Mouse (Mus musculus) embryo, embryonic 11 days (tissue): Measurements from ENCODE around the gene Sapcd2.
A peak's percentile ranks its signal among the peaks of the same experiment; 100 is the strongest.

Experiments
- DNase-seq: peaks from one replicate; pipeline ENCODE4 v3.0.0-alpha.2; 2015

Sapcd2 gene

DNA sequence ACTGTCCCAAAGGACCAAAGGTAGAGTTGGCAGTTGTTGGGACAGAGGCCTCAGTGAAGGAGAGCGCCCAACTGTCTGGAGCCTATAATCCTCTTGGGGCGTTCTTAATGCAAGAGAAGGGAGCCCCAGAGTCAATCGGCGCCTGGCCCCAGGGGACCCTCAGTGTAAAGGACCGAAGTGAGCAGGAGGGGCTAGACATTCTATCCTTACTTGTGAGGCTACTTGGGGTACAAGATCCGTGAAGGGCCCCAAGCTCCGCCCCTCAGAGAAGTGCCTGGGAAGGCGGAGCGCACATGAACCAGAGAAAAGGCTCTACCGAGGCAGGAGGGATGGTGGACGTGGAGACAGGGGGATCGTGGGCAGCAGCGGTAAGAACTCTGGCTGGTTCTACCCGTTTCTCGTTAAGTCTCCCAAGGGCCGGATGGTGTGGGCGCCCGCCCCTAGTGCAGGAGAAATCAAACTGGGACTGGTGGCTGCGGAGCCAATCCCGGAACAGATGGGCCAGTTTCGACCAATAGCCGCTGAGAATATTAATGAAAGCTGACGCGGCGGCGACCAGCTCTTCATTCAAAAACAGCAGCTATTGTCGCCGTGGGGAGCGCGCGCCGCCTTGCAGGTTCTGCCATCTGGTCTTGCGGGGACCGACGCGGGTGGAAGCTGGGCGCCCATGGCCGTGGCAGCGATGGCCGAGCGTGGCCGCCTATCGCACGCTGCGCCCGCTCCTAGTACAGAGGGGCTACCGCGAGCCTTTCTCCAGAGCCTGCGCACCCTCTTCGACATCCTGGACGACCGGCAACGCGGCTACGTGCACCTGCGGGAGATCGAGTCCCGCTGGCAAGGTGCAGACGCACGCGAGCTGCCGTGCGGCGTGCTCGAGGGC is at the start of gene Sapcd2:
Gene Sapcd2 (plus strand): TSS at position 558 of the 880 bp plus-strand sequence.
- DNase-seq = peak; percentile 94

DNA sequence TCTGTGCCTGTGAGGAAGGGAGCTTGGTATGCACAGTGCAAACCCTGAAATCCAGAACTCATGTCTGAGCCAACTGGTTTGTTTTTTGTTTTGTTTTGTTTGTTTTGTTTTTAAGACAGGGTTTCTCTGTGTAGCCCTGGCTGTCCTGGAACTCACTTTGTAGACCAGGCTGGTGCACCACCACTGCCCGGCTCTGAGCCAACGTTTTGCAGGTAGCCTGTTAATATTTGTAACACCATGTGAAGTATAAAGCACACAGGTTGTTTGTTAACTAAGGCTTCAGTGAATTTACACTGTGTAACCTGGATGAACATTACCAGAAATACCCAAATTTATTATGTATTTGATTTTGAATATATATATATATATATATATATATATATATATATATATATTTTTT is 46.1 kb upstream of the Sapcd2 start:
- DNase-seq = no peak

DNA sequence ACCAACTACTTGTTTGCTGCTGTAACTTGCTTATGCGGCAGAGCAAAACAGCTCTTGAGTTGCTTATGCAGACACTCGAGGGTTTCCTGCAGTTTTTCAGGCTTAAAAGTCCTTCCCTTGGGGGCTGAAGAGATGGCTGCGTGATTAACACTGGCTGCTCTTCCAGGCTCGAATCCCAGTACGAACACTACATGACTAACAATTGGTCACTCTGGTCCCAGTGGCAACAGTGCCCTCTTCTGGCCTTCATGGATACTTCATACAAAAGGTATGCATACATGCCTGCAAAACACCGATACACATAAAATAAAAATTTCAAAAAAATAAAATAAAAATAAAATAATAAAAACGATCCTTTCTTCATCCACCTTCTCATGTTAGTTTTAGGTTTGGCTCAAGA is 43.7 kb upstream of the Sapcd2 start:
- peak; percentile 59 for DNase-seq

DNA sequence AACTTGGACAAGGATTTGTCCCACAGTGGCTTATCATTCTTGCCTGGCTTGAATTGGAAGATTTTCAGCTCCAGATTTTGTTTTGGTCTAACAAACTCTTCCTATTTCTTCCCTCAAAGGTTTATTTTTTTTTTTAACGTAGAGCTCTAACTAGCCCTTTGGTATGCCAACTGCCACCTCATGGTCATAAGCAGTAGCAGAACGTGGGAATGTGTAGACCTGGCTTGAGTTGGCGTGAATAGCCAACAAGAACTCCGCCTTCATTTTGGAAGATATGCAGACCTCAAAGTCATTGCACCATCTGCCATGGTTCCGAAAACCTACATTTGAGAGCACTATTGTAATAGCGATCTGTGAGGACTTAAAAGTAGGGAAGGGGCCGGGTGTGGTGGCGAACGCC is 40.7 kb upstream of the Sapcd2 start:
- no peak for DNase-seq

DNA sequence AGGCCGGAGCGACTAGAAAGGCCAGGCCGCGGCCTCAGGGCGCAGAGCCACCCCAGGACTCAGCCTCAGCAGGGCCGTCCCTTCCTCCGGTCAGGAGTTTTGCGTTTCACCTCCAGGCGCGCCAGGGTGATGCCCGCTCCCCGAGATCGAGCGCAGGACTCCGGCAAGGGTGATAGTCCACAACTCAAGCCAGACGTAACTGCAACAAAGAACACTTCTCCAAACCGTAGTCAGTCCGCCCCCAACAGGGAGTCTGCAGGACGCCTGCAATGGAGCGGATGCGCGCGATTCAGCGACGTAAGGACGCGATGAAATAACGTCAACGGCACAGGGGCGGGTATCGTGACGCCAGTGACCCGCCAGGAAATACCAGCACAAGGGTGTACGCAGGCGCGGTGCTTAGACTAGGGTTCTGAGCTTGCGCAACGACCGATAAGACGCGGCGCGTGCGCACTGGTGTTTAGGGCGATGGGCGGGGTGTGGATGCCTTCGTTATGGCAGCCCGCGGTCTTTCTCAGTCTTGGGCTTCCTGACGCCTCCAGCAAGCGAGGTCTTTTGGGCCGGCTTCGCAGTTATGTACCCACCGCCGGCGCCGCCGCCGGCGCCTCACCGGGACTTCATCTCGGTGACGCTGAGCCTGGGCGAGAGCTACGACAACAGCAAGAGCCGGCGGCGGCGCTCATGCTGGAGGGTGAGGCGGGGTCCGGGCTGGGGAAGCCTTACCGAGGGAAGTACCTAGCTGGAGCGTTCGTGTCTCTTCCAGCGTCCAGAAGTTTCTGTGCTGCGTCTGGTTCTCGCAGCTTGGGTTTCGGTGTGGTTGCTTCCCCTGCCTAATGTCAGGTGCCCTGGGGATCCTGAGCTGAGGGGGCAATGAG is 39.6 kb upstream of the Sapcd2 start, which contains the start of gene Man1b1:
Gene Man1b1 (plus strand): TSS at position 53 of the 875 bp plus-strand sequence.
- peak; percentile 100 for DNase-seq

DNA sequence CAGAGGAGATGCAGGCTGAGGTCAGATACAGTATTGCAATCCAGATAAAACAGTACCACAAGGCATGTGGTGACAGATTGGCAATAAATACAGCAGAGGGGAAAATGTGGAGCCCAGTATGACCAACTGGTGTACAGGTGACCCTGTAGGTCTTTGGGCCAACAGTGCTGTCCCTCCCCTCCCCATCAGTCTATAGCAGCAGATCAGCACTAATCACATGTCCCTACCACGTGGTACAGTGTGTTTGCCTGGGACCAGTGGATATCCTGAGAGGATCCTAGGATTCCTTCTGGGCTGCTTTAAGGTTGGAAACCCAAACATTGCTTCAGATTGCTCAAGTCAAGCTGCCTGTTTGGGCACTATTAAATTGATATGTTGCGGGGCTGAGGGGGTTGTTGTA is 38.6 kb upstream of the Sapcd2 start:
- no peak for DNase-seq

DNA sequence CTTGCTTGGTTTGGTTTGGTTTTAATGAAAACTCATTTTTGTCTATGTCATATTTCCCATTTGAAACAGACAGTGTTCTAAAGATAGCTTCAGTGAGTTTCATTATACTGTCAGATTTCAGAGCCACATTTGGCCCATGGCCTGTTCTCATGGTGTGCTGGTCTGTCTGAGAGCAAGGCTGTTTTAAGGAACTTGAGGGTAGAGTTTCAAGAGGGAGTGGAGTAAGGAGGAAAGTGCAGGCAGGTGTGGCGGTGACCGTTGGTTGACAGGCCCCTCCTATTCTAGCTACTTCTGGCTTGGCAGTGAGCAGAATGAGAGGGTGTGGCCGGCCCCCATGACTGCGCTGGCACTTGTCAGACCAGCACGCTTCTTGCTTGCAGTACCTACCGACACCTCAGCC is 33.8 kb upstream of the Sapcd2 start:
- no peak for DNase-seq

DNA sequence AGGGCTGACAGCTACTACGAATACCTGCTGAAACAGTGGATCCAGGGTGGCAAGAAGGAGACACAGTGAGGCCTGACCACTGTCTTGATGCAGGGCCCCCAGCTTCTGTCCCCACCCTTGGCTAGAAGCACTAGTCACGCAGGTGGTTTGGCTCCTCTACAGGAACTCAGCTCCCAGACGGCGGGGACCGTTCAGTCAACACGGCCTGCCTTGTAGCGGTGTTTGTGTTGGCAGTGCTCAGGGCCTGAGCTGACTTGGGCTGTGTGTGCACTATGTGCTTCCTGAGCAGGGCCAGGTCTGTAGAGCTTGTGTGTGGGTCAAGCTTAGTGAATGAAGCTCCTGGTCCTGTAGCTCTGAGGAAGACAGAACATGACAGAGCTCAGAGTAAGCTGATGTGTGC is 24.0 kb upstream of the Sapcd2 start:
- DNase-seq = no peak

DNA sequence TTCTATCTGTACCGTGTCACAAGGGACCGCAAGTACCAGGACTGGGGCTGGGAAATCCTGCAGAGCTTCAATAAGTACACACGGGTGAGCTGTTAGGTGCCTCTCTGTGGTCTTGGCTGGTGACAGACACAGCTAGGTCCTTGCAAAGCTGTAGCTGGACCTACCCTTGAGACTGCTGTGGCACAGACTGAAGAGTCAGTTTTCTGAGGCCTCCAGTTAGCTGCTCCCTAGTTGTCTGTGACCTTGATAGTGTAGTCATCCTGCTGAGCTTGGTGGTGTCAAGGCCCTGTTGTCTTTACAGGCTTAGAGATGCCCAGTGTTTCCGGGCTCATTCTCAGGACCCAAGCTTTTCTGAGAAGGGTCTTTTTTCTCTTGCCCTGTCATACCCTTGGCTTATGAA is 22.6 kb upstream of the Sapcd2 start:
- DNase-seq = no peak

DNA sequence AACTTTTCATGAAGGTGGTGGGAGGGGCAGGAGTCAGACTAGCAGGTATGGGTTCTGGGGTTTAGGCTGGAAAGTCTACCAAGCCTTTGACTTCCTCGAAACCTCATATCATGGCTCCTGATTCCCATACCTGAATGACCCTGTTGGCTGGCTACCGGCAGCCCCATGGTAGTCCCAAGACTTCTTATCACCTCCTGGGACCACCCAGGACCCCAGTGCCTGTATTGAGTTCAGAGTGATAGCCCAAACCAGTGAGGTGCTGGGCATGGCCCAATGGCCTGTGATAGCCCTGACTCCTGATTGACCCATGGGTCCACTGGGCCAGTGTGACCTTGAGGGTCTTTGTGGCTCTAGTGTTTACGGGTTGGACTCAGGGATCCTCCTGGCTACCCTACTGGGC is 21.4 kb upstream of the Sapcd2 start:
- no peak for DNase-seq

DNA sequence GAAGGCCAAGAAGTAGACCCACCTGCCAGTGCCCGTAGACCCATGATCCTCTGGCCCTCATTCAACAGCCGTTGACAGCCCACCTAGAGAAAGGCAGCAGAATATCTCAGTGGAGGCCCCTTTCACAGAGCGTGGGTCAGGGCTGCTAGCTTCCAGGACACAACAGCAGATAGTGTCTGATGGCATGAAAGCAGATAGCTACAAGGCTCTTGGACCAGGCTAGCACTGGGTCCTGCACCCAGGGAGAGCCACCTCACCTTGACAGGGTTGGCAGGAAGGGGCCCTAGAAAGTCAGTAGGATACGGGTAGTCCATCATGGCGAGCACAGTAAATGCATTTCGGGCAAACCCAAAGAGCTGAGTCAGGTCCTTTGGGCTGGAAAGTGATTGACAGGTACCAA is 17.9 kb upstream of the Sapcd2 start:
- no peak for DNase-seq

DNA sequence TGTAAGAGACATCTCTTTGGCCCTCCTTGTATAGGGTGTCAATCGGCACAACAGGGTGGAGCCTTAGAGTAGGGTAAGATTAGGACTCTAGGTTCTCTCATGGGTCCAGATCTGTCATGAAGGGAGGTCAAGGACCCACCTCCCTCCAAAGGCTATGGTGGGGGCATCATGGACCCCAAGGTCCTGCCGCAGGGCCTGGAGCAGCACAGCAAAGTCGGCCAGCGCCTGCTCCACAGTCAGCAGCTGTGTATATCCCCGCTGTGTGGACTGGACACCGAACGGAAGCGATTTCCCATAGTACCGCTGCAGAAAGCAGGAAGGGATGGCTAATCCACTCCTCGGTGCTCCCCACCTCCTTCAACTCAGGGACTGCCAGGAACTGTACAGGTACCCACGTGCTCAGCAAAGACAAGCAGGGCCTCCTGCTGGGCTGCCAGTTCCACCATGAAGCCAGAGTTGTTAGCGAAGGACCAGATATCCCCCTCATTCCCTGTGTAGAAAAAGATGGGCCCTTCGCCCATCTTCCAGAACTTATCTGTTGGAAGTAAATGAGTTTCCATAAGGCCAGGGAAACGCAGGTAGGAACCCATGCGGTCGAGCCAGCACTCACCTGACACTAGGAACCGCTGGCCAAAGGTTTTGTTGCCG is 16.6 kb upstream of the Sapcd2 start:
- DNase-seq = no peak

DNA sequence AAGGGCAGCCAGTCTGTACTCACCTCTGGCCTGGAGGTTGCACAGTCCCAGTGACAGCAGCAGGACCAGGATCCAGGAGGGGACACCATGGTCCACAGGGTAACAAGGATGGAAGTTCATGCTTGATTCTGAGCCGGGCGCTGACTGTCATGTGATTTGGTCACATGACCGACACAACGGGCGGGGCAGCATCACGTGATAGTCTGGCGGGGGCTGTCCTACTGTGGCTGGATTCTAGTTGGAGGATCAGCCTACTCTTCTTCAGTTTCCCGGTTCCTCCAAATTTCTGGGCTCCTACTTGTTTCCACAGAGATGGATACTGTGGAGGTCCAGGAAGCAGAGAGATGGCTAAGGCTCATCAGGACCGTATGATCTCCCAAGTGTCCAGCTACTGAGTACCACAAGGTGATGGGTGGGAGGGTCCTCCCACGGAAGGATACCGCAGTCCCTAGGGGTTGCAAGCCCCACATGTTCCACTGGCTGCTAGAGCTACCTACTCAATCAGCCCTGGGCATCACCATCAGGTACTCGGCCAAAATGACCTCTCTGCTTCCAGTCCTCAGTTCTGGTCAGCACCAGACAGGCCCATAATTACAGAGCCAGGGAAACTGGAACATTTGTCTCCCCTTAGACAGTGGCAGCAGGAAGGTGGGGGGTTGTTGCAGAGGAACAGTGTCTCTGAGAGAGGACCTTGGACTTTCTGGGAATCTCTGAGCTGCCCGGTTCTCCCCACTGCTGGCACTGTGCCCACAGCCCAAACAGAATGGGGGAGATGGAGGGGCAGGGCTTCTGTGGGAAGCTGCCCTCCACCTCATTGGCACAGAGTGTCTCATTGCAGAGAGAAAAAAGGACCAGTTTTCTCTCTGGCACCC is 15.7 kb upstream of the Sapcd2 start, which contains the start of gene Dpp7:
Gene Dpp7 (minus strand): TSS at position 152 of the 872 bp plus-strand sequence.
- peak; percentile 92 for DNase-seq

DNA sequence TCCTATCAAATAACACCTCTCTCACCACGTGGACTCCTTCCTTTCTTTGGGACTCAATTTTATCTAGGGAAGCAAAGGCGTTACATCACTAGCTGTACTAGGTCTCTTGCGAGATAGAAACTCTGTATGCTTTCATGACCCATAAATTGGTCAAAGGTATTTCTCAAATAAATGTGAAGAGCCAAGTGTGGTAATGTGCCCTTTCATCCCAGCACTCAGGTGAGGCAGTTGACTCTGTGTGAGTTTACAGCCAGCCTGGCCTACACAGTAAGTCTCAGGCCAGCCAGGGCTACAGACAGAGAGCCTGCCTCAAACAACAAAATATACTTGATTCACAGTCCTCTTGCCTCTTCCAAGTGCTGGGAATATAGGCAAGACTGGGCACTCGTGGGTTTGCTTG is 12.3 kb upstream of the Sapcd2 start:
- no peak for DNase-seq

DNA sequence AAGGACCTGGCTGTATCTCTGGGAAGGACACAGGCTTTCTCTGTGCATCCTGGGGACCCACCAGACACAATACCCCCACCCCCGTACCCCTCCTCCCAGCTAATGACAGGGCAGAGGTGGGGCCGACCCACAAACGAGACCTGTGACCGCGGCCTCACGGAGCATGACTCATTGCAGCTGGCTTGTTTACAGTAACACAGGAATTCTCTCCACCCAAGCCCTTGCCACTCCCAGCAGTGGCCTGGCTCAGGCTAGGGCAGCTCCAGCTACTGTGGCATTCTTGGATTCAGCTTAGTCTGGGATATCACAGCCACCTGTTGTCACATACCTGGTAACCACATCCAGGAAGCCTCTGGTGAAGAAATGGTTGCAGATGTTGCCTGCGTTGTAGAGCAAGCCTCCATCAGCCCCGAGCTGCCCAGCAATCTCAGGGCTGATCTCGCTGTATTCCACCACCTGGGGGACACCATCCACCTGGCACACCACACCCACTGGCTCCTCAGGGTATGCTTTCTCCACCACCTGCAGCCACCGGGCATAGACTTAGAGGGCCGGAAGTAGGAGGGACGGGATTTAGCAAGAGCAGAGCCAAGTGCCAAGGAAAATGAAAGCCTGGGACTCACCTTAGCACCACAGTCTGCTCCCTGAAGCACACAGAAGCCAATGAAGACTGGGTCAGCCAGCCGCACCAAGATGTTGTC is 8.5 kb upstream of the Sapcd2 start:
- DNase-seq = no peak

DNA sequence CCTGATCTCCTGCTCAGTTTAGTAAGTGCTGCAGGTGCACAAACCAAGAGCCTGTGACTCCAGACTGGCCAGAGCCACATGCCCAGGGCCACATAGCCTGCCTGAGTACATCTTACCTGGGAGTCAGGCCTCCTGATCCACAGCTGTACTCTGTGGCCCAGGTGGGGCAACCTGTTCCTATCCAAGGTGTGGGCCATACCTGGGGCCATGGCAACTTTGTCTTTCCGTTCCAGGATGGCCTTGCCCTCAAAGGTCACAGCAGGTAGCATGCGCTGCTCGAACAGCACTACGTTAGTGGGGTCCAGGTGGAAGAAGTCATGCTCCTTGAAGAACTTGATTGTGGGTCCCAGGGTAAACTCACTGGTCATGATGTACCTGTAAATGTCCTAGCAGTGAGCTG is 7.8 kb upstream of the Sapcd2 start:
- DNase-seq = no peak

DNA sequence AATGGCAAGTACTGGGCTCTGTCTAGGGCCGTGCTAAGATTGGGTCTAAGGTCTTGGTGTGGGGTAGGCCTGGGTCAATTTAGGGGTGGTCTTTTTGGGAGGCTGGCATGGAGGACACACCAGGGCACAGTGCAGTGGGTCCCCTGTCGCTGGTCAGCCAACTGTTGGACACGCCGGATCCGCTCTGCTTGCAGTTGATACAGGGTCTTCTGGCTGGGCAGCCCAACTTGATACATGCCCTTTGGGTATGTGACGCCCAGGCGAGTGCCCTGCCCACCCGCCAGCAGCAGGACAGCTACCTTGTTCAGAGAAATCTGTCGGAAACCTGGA is 7.4 kb upstream of the Sapcd2 start:
- DNase-seq = no peak

DNA sequence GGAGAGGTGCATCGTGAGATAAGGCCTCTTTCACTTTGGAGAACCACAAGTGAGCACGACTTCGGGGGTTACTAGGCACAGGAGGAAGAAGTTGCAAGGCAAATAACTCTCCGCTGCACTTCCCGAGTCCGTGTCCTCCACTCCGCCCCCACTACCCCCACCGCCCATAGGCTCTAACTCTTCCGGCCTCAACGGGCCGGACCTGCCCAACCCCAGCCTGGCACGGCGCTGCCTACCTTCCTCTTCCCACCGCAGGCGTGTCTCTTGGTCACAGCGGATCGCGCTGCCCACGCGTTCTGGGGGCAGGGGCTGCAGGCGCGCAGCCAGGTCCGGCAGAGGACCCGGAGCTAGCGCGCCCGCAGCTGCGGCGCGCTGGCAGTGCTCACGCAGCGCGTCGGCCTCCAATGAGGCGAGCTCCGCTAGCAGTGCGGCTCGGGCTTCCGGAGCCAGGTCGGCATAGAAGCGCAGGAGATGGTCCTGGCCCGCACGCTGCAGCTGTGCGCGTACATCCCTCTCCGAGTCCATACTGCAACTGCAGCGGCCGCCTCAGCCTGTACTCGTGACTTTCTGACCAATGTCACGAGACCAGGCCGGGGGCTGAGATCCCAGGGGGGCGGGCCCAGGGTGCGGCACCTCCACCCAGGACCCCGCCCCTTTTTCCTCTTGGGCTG is 6.9 kb upstream of the Sapcd2 start, which contains the start of gene Uap1l1:
Gene Uap1l1 (minus strand): TSS at position 592 of the 671 bp plus-strand sequence.
- peak; percentile 82 for DNase-seq

DNA sequence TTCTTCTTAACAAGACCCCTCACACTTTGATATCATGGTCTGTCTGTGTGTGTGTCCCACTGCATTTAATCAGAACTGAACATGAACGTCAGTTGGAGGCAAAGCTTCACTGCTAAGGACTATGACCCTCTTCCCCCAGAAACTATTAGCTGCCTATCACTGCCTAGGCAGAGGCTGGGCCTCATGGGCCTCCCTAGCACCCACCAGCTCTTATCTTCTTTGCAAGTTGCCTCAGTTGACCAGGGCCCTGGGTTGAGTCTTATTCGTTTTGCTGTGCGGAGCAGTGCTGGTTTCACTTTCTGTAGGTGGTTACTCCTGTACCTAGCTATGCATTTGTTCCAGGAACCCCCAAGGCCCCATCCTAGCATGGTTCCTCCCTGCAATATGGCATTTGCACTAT is 2.1 kb upstream of the Sapcd2 start:
- DNase-seq = no peak

DNA sequence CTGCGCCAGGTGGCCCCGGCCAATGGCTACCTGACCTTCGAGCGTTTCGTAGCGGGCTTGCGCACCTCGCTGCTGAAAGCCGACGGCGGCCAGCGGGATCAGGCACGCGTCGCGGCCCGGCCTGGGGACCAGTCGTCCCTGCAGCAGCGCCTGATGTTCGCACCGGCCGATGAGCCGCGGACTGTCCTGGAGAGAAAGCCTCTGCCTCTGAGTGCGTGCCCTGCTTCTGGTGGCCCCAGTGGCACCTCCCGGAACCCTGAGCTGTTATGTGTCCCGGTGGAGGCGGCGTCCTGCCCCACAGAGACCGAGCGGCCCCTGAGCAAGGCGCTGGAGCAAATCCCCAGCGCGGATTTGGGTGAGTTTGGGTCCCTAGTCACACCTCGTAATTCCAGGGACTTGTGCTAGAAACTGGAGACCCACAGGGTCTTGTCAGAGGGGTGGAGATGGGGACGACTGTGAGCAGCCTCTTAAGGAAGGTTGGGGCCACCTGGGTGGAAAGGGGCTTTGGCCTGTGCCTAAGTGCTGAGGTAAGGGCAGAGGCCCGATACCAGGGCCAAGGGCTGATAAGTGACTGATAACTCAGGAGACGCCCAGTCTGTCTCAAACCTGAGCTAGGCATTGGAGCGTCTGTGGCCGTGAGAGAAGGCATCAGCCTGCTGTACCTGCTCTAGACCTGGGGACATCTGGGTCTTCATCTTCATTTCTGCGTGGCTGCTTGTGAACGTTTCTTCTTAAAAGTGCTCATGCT is 697 bp downstream of the Sapcd2 start:
- DNase-seq = no peak
